ENCODE assay signal across 23 mouse cellular contexts in genomic region chr8:85450335-85450734, GRCm38 (mm10). TPM values are rescaled to one million over a fixed set of nuclear protein-coding genes. Genes with fewer than 3 reads are reported as not detected.
A peak's percentile ranks its signal among the peaks of the same experiment; 100 is the strongest.
DNase-seq lines count a peak whose midpoint lies in the region; ATAC-seq and TF ChIP-seq lines count a peak whose summit lies in the region.
"Had no signal": no experiment of that assay in that cellular context is flagged by ENCODE, and none has a peak within 500 bp of the region (broad histone marks: within the 10 kb centered on the region; RNA-seq: fewer than 3 reads in every experiment).

No protein-coding gene starts in this region.

- H3K27ac ChIP-seq in CH12.LX (ENCODE audit: insufficient read depth, low read depth), result no peak overlapping the region
- H3K27ac ChIP-seq: embryonic facial prominence, embryonic 15.5 days; forebrain, embryonic 10.5 days; hindbrain, embryonic 10.5 days; hindbrain, embryonic 14.5 days had no signal

- H3K4me2 ChIP-seq in CH12.LX (ENCODE audit: insufficient read depth, low read depth, poor library complexity, severe bottlenecking), result no peak overlapping the region
- H3K4me2 ChIP-seq: embryonic facial prominence, embryonic 15.5 days; heart, embryonic 12.5 days; hindbrain, embryonic 14.5 days had no signal

- TF ChIP-seq CTCF in CH12.LX (conservative IDR thresholded peaks at IDR 0.05 in 1 of 2, IDR thresholded peaks at IDR 0.05 in 1 of 2; ENCODE audit: low read depth in 2 of 2, low read length in 2 of 2), result no peak

- TF ChIP-seq RAD21 in CH12.LX (IDR thresholded peaks at IDR 0.05; ENCODE audit: low read depth, low read length), result no peak

- no peaks in the 10 kb centered on the region for H3K36me3 ChIP-seq in CH12.LX (replicated peaks in 1 of 2; ENCODE audit: control insufficient read depth in 1 of 2, insufficient read depth in 1 of 2, low read length in 1 of 2)
- H3K36me3 ChIP-seq: embryonic facial prominence, embryonic 15.5 days; forebrain, embryonic 10.5 days; heart, embryonic 12.5 days; hindbrain, embryonic 10.5 days had no signal

- dilution Hi-C loops in CH12.LX (cut with MboI; ENCODE audit: extremely low pct_ligation_motif_present, extremely low pct_unique_long_range_greater_than_20kb, low sequenced_read_pairs), result no loop called here

- DNase-seq in CD4-positive helper T cell, adult 2 months (ENCODE audit: low read depth, low spot score), result peak; percentile 19
- DNase-seq in CH12.LX (ENCODE audit: extremely low read depth), result peak; percentile 45
- no peak for DNase-seq in embryo, embryonic 9.5 days (ENCODE audit: extremely low spot score)
- no peak for DNase-seq in adrenal gland, adult 8-10 months
- no peak for DNase-seq in heart, adult 18-20 months
- DNase-seq in kidney, postnatal 36 days, result no peak
- DNase-seq: adrenal gland, postnatal 10 days; B cell, adult 2 months; cerebellum, adult 11 months; cerebellum, adult 8-10 months; cerebellum, postnatal 25 days; gastrocnemius, postnatal 10 days had no signal

- no peak for TF ChIP-seq EP300 in CH12.LX (IDR thresholded peaks at IDR 0.05; ENCODE audit: low read length)

- no peaks in the 10 kb centered on the region for H3K79me2 ChIP-seq in CH12.LX (replicated peaks; ENCODE audit: control insufficient read depth, extremely low read depth, insufficient read depth, poor library complexity, severe bottlenecking)

- H3K27me3 ChIP-seq in CH12.LX (replicated peaks), result no peaks in the 10 kb centered on the region
- H3K27me3 ChIP-seq: embryonic facial prominence, embryonic 15.5 days; heart, embryonic 12.5 days had no signal

- no peak overlapping the region for H3K4me3 ChIP-seq in CH12.LX (replicated peaks in 1 of 3; ENCODE audit: low read depth in 2 of 3, low read length in 2 of 3, poor library complexity in 1 of 3)
- H3K4me3 ChIP-seq: embryonic facial prominence, embryonic 15.5 days; erythroblast, embryonic 14.5 days; forebrain, embryonic 10.5 days; heart, embryonic 12.5 days; hindbrain, embryonic 10.5 days had no signal

- ATAC-seq in common myeloid progenitor, adult 5-6 weeks (replicated peaks; ENCODE audit: low read depth, poor library complexity, severe bottlenecking), result peak; percentile 62
- peak; percentile 56 for ATAC-seq in megakaryocyte progenitor cell, adult 5-6 weeks (replicated peaks; ENCODE audit: poor library complexity)
- ATAC-seq: forebrain, embryonic 16.5 days; inflammation-experienced regulatory T-cells, adult 6 months; intestine, postnatal 0 days had no signal

- H3K9me3 ChIP-seq in CH12.LX (replicated peaks; ENCODE audit: low read length), result no peaks in the 10 kb centered on the region
- H3K9me3 ChIP-seq: embryonic facial prominence, embryonic 15.5 days; forebrain, embryonic 10.5 days; heart, embryonic 12.5 days; hindbrain, embryonic 10.5 days had no signal

- TF ChIP-seq POLR2A in CH12.LX (IDR thresholded peaks at IDR 0.05; ENCODE audit: low read depth, low read length), result no peak

- H3K9ac ChIP-seq in CH12.LX (ENCODE audit: insufficient read depth, low read depth), result no peak overlapping the region
- H3K9ac ChIP-seq: embryonic facial prominence, embryonic 15.5 days; heart, embryonic 12.5 days; hindbrain, embryonic 14.5 days had no signal

- H3K4me1 ChIP-seq in CH12.LX (ENCODE audit: control insufficient read depth in 1 of 2, insufficient read depth in 2 of 2), result peaks cover 2 to 14% of the 10 kb centered on the region in 2 experiments; a peak in 1 of 4 replicates

- in situ Hi-C loops in CH12.LX (cut with MboI; ENCODE audit: low pct_ligation_motif_present, low pct_unique_long_range_greater_than_20kb, low sequenced_read_pairs), result loop anchor here (25.0 kb wide), 1 partner anchor 212 kb away; no protein-coding TSS in a partner anchor

TF ChIP-seq in CH12.LX, 34 proteins besides CTCF, POLR2A, EP300 and RAD21:
- TF ChIP-seq HCFC1 (IDR thresholded peaks at IDR 0.05; ENCODE audit: low read depth, low read length), result no peak
- no peak for TF ChIP-seq ZKSCAN1 (IDR thresholded peaks at IDR 0.05; ENCODE audit: borderline replicate concordance, low read depth, low read length)
- no peak for TF ChIP-seq TBP (conservative IDR thresholded peaks at IDR 0.05; ENCODE audit: low read depth, low read length)
- no peak for TF ChIP-seq KAT2A (IDR thresholded peaks at IDR 0.05; ENCODE audit: insufficient replicate concordance, low read length)
- peak; percentile 28; the same call in 1 of the 2 replicates for TF ChIP-seq ELF1 (IDR thresholded peaks at IDR 0.05; ENCODE audit: low read depth, low read length)
- no peak for TF ChIP-seq MAZ (IDR thresholded peaks at IDR 0.05; ENCODE audit: low read depth, low read length)
- TF ChIP-seq PAX5 (IDR thresholded peaks at IDR 0.05; ENCODE audit: low read length), result no peak
- TF ChIP-seq MEF2A (IDR thresholded peaks at IDR 0.05; ENCODE audit: borderline replicate concordance, low read depth, low read length), result no peak
- TF ChIP-seq USF1 (IDR thresholded peaks at IDR 0.05; ENCODE audit: low read depth, low read length), result peak; percentile 44
- TF ChIP-seq MAX (IDR thresholded peaks at IDR 0.05; ENCODE audit: low read length), result no peak
- TF ChIP-seq USF2 (conservative IDR thresholded peaks at IDR 0.05; ENCODE audit: low read depth, low read length), result peak; percentile 24; the same call in 1 of the 2 replicates
- TF ChIP-seq NRF1 (IDR thresholded peaks at IDR 0.05; ENCODE audit: low read depth, low read length), result no peak
- no peak for TF ChIP-seq GABPA (IDR thresholded peaks at IDR 0.05; ENCODE audit: insufficient replicate concordance, low read depth, low read length)
- no peak for TF ChIP-seq TCF12 (IDR thresholded peaks at IDR 0.05; ENCODE audit: low read depth, low read length)
- no peak for TF ChIP-seq SIN3A (IDR thresholded peaks at IDR 0.05; ENCODE audit: low read length)

RNA-seq across cellular contexts. Expression of gene 4921524J17Rik, which starts 17.7 kb away (rescaled TPM):
- total RNA-seq in CH12.LX (2012; rRNA removed) (10.2 and 10.3 TPM in 2 replicates), CH12.LX (2014; rRNA removed) (25.1 and 25.2 TPM in 2 replicates)
- polyA plus RNA-seq in CH12.LX (2012; ENCODE audit: insufficient read length, low read depth), result 28.8 and 36.5 TPM in 2 replicates
- 79.4 and 79.9 TPM in 2 replicates for total RNA-seq in common myeloid progenitor, adult 5-6 weeks (2017)
- total RNA-seq in megakaryocyte progenitor cell, adult 5-6 weeks (2015), result 33.6 and 42.2 TPM in 2 replicates
- total RNA-seq in megakaryocyte progenitor cell, adult 5-6 weeks (2017), result 58.3 and 61.4 TPM in 2 replicates
- 10 to 100 TPM; 21.4 to 45.0 (median 27.9) TPM for total RNA-seq in adrenal gland, adult 8-10 months (2022)
- total RNA-seq in heart, adult 18-20 months (2021), result 10 to 100 TPM; 18.1 to 19.4 TPM

RNA-seq across cellular contexts. Expression of gene Gpt2, which starts 42.0 kb away (rescaled TPM):
- total RNA-seq in CH12.LX (2012; rRNA removed) (24.8 and 50.0 TPM in 2 replicates), CH12.LX (2014; rRNA removed) (37.8 and 39.8 TPM in 2 replicates)
- polyA plus RNA-seq in CH12.LX (2012; ENCODE audit: insufficient read length, low read depth), result 29.7 and 37.2 TPM in 2 replicates
- total RNA-seq in common myeloid progenitor, adult 5-6 weeks (2017), result 1.1 and 3.7 TPM in 2 replicates
- 2.5 and 3.5 TPM in 2 replicates for total RNA-seq in megakaryocyte progenitor cell, adult 5-6 weeks (2015)
- total RNA-seq in megakaryocyte progenitor cell, adult 5-6 weeks (2017), result 4.6 and 5.3 TPM in 2 replicates
- total RNA-seq in adrenal gland, adult 8-10 months (2022), result 100 to 1,000 TPM in 2 of 4 experiments, 10 to 100 TPM in 2; 68.2 to 344 (median 173) TPM
- total RNA-seq in heart, adult 18-20 months (2021), result 10 to 100 TPM; 33.3 to 37.5 TPM
- polyA plus RNA-seq: erythroblast, embryonic 14.5 days had no signal

Comparison
In these comparisons a context has a peak if more than half of its experiments do, and no peak if none do; other contexts are left out.
1. DNase-seq: peak in CD4-positive helper T cell, adult 2 months (single experiment) and CH12.LX (single experiment); none in embryo, embryonic 9.5 days (single experiment), adrenal gland, adult 8-10 months (single experiment), heart, adult 18-20 months (0 of 2) and kidney, postnatal 36 days (0 of 2).